Mouse (Mus musculus) lung, embryonic 14.5 days (tissue): ENCODE measurements around the gene Cort. TPM values are rescaled to one million over a fixed set of nuclear protein-coding genes. Genes with fewer than 3 reads are reported as not detected.
"Not testable (repeated sequence)": the region's sequence is repeated elsewhere in the genome, so short reads cannot be mapped to it uniquely, and the experiment has no call there.

Source experiments
- ATAC-seq: fragments of 200-750 bp; cut with Nextera tagmentation; 2 replicates; pipeline ENCODE4 v1.8.0; 2017; ENCODE audit warnings: mild to moderate bottlenecking, moderate TSS enrichment, moderate library complexity; ENCODE audit not compliant: insufficient read depth
- DNase-seq: peaks from one replicate; pipeline ENCODE4 v3.0.0-alpha.2; 2015
- H3K27ac ChIP-seq: fragments of 300-500 bp; sonication (generic); 2 replicates; pipeline ENCODE4 v1.5.1; 2014; ENCODE audit warnings: low read depth, mild to moderate bottlenecking, moderate library complexity
- H3K27me3 ChIP-seq: fragments of 300-500 bp; sonication (generic); 2 replicates; pipeline ENCODE4 v1.6.1; 2014; ENCODE audit warnings: low read length, control low read depth; ENCODE audit not compliant: insufficient read depth
- H3K36me3 ChIP-seq: fragments of 300-500 bp; sonication (generic); 2 replicates; pipeline ENCODE4 v1.6.1; 2014; ENCODE audit warnings: control low read depth; ENCODE audit not compliant: insufficient read depth
- H3K4me1 ChIP-seq: fragments of 300-500 bp; sonication (generic); 2 replicates; pipeline ENCODE4 v1.6.1; 2014; ENCODE audit warnings: antibody characterized with exemption, control low read depth; ENCODE audit not compliant: insufficient read depth
- H3K4me2 ChIP-seq: fragments of 300-500 bp; sonication (generic); 2 replicates; pipeline ENCODE4 v1.6.1; 2014; ENCODE audit warnings: mild to moderate bottlenecking
- H3K4me3 ChIP-seq: fragments of 300-500 bp; sonication (generic); 2 replicates; pipeline ENCODE4 v1.5.1; 2014; ENCODE audit warnings: low read depth, low read length
- H3K9ac ChIP-seq: fragments of 300-500 bp; sonication (generic); 2 replicates; pipeline ENCODE4 v1.6.1; 2014
- H3K9me3 ChIP-seq: fragments of 300-500 bp; sonication (generic); 2 replicates; pipeline ENCODE4 v1.6.1; 2016; ENCODE audit warnings: low read depth, low read length, control low read depth
- CTCF ChIP-seq: IDR thresholded peaks from 2 replicates; pipeline ENCODE4 v1.5.1; 2016; ENCODE audit warnings: antibody characterized with exemption, low read depth
- WGBS: fragments of 180-500 bp; shearing (Covaris S2); extraction: QIAGEN DNeasy Blood & Tissue Kit; methylation state at CpG from one replicate; pipeline ENCODE4 v1.1.7; 2014; 5-methylcytosine and 5-hydroxymethylcytosine counted together
- polyA plus RNA-seq: library from polyadenylated mRNA; unstranded; fragments of >200 nt; fragmentation: Nextera tagmentation; extraction: Ambion mirVana; gene quantifications from 2 replicates; pipeline ENCODE4 v1.2.1, GENCODE M21; 2014

Cort gene
- polyA plus RNA-seq, 1 experiment from 2014 or later = not detected

- WGBS = 52% methylated on average over 11 of the region's 11 CpGs
- no peak overlapping the region for H3K27ac ChIP-seq
- H3K9ac ChIP-seq = no peak overlapping the region
- no peaks in the 10 kb centered on the region for H3K27me3 ChIP-seq
- DNase-seq = no peak
- no peaks in the 10 kb centered on the region for H3K4me1 ChIP-seq
- ATAC-seq = no peak
- TF ChIP-seq CTCF = no peak
- no peak overlapping the region for H3K4me3 ChIP-seq
- no peak overlapping the region for H3K4me2 ChIP-seq
- peaks cover 28% of the 10 kb centered on the region; the same call in 1 of the 2 replicates for H3K36me3 ChIP-seq
- no peaks in the 10 kb centered on the region for H3K9me3 ChIP-seq
These were observed 1.0 kb downstream of the Cort start for GRCm38 (mm10) chr4:149125341-149126114.

GRCm38 (mm10) chr4:149123432-149123831, 3.1 kb downstream of the Cort start:
- Histone ChIP-seq H3K36me3 (peaks cover 14% of the 10 kb centered on the region), H3K9me3 (no peaks in the 10 kb centered on the region), H3K9ac (no peak overlapping the region), H3K27me3 (no peaks in the 10 kb centered on the region), H3K4me1 (no peaks in the 10 kb centered on the region), H3K4me2 (no peak overlapping the region), H3K27ac (no peak overlapping the region), H3K4me3 (no peak overlapping the region)
- TF ChIP-seq CTCF = no peak
- DNase-seq (no peak), ATAC-seq (no peak)
- 60% methylated on average over 5 of the region's 5 CpGs for WGBS

GRCm38 (mm10) chr4:149119978-149120562, 6.5 kb downstream of the Cort start:
- DNase-seq, H3K27ac ChIP-seq, H3K4me3 ChIP-seq, H3K36me3 ChIP-seq, H3K4me1 ChIP-seq, ATAC-seq, H3K4me2 ChIP-seq, H3K27me3 ChIP-seq, H3K9ac ChIP-seq, H3K9me3 ChIP-seq: not testable (repeated sequence)
- 74% methylated on average over 12 of the region's 12 CpGs for WGBS

DNA sequence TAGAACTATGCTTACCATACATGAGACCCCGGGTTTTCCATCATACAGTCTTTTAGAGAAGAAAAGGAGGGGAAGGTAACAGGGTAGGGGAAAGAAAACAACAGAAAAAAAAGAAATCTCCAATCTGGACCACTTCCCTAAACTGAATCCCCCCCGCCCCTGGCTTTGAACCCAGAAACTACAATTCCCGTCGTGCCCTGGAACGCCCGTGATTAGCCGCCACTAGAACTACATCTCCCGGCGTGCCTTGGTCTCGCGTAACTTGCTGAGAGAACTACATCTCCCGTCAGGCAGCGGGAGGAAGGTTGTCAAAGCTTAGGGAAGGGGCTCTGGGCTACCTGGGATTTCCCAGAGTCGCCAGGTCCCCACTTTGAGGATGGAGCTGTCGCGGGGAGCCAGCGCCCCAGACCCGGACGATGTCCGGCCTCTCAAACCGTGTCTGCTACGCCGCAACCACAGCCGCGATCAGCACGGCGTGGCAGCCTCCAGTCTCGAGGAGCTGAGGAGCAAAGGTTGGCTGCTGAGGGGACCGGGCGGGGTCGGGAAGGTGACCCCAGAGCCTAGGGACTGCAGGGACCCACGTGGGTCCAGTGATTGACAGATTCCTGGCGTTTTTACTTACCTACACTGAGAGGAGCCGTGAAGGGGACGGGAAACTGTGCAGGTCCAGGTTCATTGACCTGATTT, 22.5 kb downstream of the Cort start, which contains the start of gene Dffa:
Gene Dffa, plus strand, starts transcription at position 272 of the 687 bp plus-strand sequence.
- Histone ChIP-seq H3K9ac (peak within 1 kb of the TSS; percentile 83), H3K9me3 (no peaks in the 10 kb centered on the region), H3K36me3 (peaks cover 18% of the 10 kb centered on the region), H3K4me1 (peaks cover 5% of the 10 kb centered on the region; the same call in 1 of the 2 replicates), H3K4me2 (peak within 1 kb of the TSS; percentile 88), H3K4me3 (peak within 1 kb of the TSS; percentile 80), H3K27me3 (no peaks in the 10 kb centered on the region), H3K27ac (no peak within 1 kb of the TSS)
- ATAC-seq (peak; percentile 76), DNase-seq (peak; percentile 97)
- under 1% methylated on average over 35 of the region's 35 CpGs for WGBS
- peak; percentile 16 for TF ChIP-seq CTCF

- no peaks in the 10 kb centered on the region for H3K9me3 ChIP-seq
- DNase-seq (no peak), ATAC-seq (no peak)
- H3K4me3 ChIP-seq = no peak overlapping the region
- H3K4me1 ChIP-seq = peaks cover 10% of the 10 kb centered on the region; the same call in 1 of the 2 replicates
- H3K36me3 ChIP-seq = peaks cover 4% of the 10 kb centered on the region; the same call in 1 of the 2 replicates
- WGBS = 82% methylated on average over 3 of the region's 3 CpGs
- no peak overlapping the region for H3K4me2 ChIP-seq
- no peak overlapping the region for H3K27ac ChIP-seq
- H3K27me3 ChIP-seq = no peaks in the 10 kb centered on the region
- no peak overlapping the region for H3K9ac ChIP-seq
- no peak for TF ChIP-seq CTCF
These were observed 25.1 kb downstream of the Cort start for GRCm38 (mm10) chr4:149101456-149101855.

DNA sequence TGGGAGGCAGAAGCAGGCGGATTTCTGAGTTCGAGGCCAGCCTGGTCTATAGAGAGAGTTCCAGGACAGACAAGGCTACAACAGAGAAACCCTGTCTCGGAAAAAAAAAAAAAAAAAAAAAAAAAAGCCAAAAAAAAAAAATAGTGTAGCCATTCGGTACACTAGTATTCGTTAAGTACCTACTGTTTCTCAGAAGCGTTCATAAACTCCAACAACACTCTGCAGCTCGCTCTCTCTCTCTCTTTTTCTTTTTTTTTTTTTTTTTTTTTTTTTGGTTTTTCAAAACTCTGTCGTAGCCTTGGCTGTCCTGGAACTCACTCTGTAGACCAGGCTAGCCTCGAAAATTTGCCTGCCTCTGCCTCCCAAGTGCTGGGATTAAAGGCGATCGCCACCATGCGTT, 26.1 kb downstream of the Cort start:
- H3K9me3 ChIP-seq, H3K27me3 ChIP-seq, ATAC-seq, H3K4me3 ChIP-seq, H3K36me3 ChIP-seq, H3K9ac ChIP-seq, H3K4me1 ChIP-seq, H3K27ac ChIP-seq, H3K4me2 ChIP-seq, DNase-seq: not testable (repeated sequence)
- 85% methylated on average over 12 of the region's 12 CpGs for WGBS

DNA sequence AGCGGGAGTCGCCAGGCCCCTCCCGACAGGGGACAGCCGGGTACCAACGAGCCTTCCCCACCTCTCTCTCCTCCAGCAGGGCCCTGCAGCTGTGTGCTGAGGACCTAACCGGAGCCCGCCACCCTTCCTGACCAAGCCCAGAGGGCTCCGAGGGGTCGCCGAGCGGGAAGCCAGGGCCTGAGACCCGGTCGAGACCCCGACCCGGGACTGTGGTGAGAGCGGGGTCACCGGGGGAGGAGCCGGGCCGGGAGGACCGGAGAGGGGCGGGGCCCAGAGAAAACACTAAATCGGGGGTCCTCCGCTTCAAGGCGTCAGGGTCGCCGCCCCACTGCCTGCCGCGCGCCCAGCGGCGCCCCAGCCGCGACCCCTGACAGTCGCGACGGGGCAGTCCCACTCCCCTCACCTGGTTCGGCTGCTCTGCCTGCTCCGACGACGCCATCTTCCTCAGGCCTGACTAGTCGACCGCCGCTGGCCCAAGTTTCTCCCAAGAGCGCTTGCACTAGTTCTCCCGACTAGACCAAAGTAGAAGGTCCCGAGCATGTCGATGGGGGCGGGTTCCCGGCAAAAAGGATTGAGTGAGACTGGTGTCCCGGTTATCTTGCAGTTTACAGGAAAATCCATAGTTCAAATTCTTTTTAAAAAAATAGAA, 27.1 kb downstream of the Cort start, which contains the start of gene Pex14:
Gene Pex14, minus strand, starts transcription at position 508 of the 649 bp plus-strand sequence.
- Histone ChIP-seq H3K27ac (peak within 1 kb of the TSS; percentile 63; the same call in 1 of the 2 replicates), H3K36me3 (no peaks in the 10 kb centered on the region), H3K27me3 (no peaks in the 10 kb centered on the region), H3K4me3 (peak within 1 kb of the TSS; percentile 98), H3K4me2 (peak within 1 kb of the TSS; percentile 94), H3K9me3 (no peaks in the 10 kb centered on the region), H3K9ac (peak within 1 kb of the TSS; percentile 88), H3K4me1 (peaks cover 5% of the 10 kb centered on the region; the same call in 1 of the 2 replicates)
- no peak for TF ChIP-seq CTCF
- WGBS = under 1% methylated on average over 47 of the region's 50 CpGs
- DNase-seq = peak; percentile 96
- ATAC-seq = peak; percentile 80
